Mouse (Mus musculus) spleen, adult 2 months (tissue): ENCODE results near the gene Cplx3. TPM values are rescaled to one million over a fixed set of nuclear protein-coding genes. Genes with fewer than 3 reads are reported as not detected.

Source experiments
- DNase-seq, 2 experiments: peaks; one replicate each; pipeline versions ENCODE4 v3.0.0 to v3.0.0-alpha.2; 2012 to 2021; ENCODE audit warnings: low spot score in 2 of 2, low read depth in 1 of 2
- H3K27ac ChIP-seq: fragments of 200-500 bp; 2 replicates; pipeline ENCODE4 v1.5.1; 2012; ENCODE audit warnings: low read length, inconsistent platforms; ENCODE audit not compliant: insufficient read depth
- H3K27me3 ChIP-seq: fragments of 200-500 bp; 2 replicates; pipeline ENCODE4 v1.6.1; 2012; ENCODE audit warnings: mild to moderate bottlenecking, moderate library complexity, low read length, inconsistent platforms; ENCODE audit not compliant: control insufficient read depth, insufficient read depth
- H3K36me3 ChIP-seq: fragments of 200-500 bp; 2 replicates; pipeline ENCODE4 v1.6.1; 2012; ENCODE audit warnings: mild to moderate bottlenecking, low read length, inconsistent platforms; ENCODE audit not compliant: control insufficient read depth, insufficient read depth
- H3K4me1 ChIP-seq: fragments of 200-500 bp; 2 replicates; pipeline ENCODE4 v1.6.1; 2011; ENCODE audit warnings: inconsistent platforms; ENCODE audit not compliant: control insufficient read depth, insufficient read depth, insufficient read length
- H3K4me3 ChIP-seq: fragments of 200-500 bp; 2 replicates; pipeline ENCODE4 v1.5.1; 2011; ENCODE audit warnings: mild to moderate bottlenecking, inconsistent platforms; ENCODE audit not compliant: insufficient read depth, insufficient read length; ENCODE audit errors: extremely low read depth
- CTCF ChIP-seq: fragments of 200-500 bp; IDR thresholded peaks from 2 replicates; pipeline ENCODE4 v1.5.1; 2011; ENCODE audit warnings: mild to moderate bottlenecking, inconsistent platforms; ENCODE audit not compliant: insufficient read depth, insufficient read length, insufficient replicate concordance; ENCODE audit errors: extremely low read depth
- POLR2A ChIP-seq: fragments of 200-500 bp; IDR thresholded peaks from 2 replicates; pipeline ENCODE4 v1.6.1; 2011; ENCODE audit warnings: low read depth, low read length, inconsistent platforms
- WGBS: fragments of 180-500 bp; shearing (Covaris S2); methylation state at CpG from one replicate; pipeline ENCODE4 v1.1.7; 2018; 5-methylcytosine and 5-hydroxymethylcytosine counted together
- polyA plus RNA-seq: library from polyadenylated mRNA; depleted of rRNA; stranded (reverse); fragments of >200 nt; gene quantifications from 2 replicates; pipeline ENCODE4 v1.2.3, GENCODE M21; 2012

The Cplx3 gene
- polyA plus RNA-seq, 1 experiment, result not detected

DNA sequence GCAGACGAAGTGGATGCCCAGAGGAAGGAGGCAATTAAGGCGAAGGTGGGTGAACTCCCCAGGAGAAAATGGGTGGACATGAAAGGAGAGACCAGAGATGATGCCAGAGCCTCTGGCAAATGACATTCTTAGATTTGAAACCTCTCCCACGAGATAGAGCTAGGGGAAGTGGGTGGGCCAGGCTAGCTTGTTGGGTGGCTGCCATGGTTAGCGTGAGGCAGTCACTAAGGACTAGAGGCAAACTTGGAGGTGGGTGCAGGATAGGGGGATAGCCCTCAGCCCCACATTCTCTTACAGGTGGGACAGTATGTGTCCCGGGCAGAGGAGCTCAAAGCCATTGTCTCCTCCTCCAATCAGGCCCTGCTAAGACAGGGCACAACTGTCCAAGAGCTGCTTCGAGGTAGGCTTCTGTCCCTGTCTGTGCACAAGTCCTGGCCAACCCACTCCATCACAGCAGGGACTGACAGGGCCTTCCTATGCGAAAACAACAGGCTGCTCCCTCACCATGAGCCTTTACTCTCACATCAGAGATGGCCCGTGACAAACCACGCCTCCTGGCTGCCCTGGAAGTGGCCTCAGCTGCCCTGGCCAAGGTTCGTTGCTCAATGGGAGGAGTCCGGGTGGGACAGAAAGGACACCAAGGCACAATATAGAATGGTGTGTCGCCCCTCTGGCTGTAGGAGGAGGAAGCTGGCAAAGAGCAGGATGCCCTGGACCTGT lies 12.5 kb downstream of the Cplx3 start:
- Histone ChIP-seq H3K4me1 (peaks cover 5% of the 10 kb centered on the region; the same call in 1 of the 2 replicates), H3K27me3 (no peaks in the 10 kb centered on the region), H3K4me3 (no peak overlapping the region), H3K27ac (no peak overlapping the region), H3K36me3 (peaks cover 30% of the 10 kb centered on the region)
- TF ChIP-seq CTCF (no peak), POLR2A (no peak)
- DNase-seq, result no peak
- WGBS, result 83% methylated on average over 12 of the region's 12 CpGs

DNA sequence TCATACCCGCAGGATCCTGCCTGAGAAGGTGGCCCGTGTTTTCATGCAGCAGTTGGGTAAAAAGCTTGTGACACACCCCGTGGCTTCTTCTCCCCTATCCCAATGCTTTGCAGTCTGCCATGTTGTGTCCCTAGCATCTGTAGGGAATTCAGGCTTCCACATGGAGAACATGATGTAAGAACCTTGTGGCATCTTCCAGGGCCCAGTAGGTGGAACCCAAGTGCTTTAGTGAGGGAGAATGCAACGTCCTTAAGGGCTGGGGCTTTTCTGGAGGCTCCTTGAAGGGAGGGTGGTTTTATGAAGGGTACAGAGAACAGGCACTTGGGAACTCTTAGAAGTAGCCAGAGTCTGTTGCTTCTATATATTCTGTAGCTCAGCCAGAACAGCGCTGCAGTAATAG lies 15.4 kb downstream of the Cplx3 start:
- Histone ChIP-seq H3K4me1 (peaks cover 5% of the 10 kb centered on the region; the same call in 1 of the 2 replicates), H3K27me3 (no peaks in the 10 kb centered on the region), H3K27ac (no peak overlapping the region), H3K4me3 (no peak overlapping the region), H3K36me3 (peaks cover 36% of the 10 kb centered on the region)
- TF ChIP-seq POLR2A (no peak), CTCF (no peak)
- DNase-seq, result no peak
- WGBS, result 72% methylated on average over 5 of the region's 5 CpGs

DNA sequence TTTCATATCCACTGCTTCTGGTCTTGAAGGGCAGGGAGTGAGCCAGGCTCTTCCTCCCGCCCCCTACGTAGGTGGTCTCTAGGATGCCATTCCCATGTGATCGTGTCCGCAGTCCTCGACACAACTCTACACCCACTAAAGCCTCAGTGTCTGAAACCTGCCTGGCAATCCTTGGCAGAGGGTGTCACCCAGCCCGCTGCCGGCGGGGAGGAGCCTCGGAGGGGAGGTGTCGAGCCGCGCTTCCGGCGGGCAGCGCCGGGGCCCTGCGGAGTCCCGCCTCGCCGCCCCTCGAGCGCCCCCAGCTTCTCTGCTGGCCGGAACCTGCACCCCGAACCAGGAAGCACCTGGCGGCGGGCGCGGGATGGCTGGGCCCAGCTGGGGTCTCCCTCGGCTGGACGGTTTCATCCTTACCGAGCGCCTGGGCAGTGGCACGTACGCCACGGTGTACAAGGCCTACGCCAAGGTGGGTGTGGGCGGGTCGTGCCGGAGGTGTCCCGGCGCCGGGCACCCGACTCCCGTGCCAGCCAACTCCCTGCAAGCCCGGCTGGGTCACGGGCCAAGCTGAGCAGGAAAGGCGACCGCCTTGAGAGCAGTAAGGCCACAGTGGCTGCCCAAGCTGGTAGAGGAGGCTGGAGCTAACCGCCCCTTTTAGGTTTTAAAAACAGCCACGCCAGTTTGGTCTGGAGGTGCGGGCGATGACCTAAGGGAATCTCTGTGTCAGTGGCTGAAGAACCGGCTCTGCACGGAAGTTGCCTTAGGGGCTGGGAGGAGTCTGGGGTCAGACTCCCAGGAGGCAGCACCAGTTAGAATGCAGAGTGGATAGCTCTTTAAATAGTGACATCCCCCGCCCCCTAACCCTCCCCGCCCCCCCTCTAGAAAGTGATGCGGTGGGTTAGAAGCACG lies 16.6 kb downstream of the Cplx3 start, which contains the start of gene Ulk3:
TSS of gene Ulk3 (plus strand) at position 229 of the 903 bp plus-strand sequence.
- WGBS, result under 1% methylated on average over 52 of the region's 58 CpGs
- Histone ChIP-seq H3K27me3 (no peaks in the 10 kb centered on the region), H3K27ac (peak within 1 kb of the TSS; percentile 89), H3K4me3 (peak within 1 kb of the TSS; percentile 82), H3K36me3 (peaks cover 29% of the 10 kb centered on the region), H3K4me1 (peaks cover 5% of the 10 kb centered on the region; the same call in 1 of the 2 replicates)
- DNase-seq, result peak; percentile 33 to 87
- TF ChIP-seq POLR2A, result peak; percentile 41; the same call in 1 of the 2 replicates
- 0 out of 2 replicates have a peak, but pooled peaks have one; percentile 17 for TF ChIP-seq CTCF

DNA sequence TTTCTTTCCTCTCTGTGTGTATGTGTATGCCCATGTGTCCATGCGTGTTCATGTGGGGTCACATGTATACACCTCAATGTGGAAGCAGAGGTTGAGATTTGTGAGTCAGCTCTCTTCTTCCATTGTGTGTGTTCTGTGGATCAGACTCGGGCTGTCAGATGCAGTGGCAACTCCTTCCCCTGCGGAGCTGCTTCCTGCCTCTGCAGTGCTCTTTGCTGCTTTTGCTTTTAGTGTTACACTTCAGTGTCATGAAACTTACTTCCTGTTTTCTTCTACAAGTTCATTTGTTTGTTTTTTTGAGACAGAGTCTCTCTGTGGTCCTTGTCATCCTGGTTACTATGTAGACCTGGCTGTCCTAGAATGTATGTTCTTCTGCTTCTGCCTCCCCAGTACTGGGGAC lies 21.1 kb downstream of the Cplx3 start:
- Histone ChIP-seq H3K36me3 (peaks cover 39% of the 10 kb centered on the region), H3K4me1 (peaks cover 5% of the 10 kb centered on the region; the same call in 1 of the 2 replicates), H3K27ac (no peak overlapping the region), H3K4me3 (no peak overlapping the region), H3K27me3 (no peaks in the 10 kb centered on the region)
- WGBS, result 63% methylated on average over 3 of the region's 3 CpGs
- no peak for DNase-seq
- TF ChIP-seq POLR2A, result no peak
- TF ChIP-seq CTCF, result no peak

DNA sequence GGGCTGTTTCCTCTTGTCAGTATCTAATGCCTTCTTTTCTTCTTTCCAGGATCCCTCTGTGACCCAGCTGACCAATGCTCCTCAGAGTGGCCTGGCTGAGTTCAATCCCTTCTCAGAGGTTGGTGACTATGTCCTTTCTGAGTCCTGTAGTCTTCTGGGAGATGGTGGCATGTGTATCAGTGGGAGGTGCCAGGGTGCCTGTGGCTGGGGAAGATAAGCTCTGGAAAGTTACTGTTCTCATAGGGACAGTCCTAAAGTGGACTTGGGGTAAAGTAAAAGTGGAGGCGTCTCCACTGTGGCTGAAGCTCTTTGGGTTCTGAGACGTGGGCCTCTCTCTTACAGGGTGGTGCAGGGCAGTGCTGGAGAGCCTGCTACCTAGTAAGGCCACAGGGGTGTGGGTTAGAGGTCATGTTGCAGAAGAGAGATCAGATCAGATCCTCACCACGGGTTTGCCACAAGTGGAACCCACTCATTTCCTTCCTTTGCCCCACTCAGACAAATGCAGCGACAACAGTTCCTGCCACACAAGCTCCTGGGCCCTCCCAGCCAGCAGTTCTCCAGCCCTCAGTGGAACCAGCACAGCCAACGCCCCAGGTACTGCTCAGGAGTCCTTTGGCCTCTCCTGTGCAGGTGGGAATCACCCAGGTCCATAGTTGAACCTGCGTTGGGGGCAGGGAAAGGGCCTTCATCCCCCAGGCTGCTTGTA lies 28.8 kb downstream of the Cplx3 start:
- Histone ChIP-seq H3K4me1 (no peaks in the 10 kb centered on the region), H3K36me3 (peaks cover 37% of the 10 kb centered on the region), H3K4me3 (no peak overlapping the region), H3K27me3 (no peaks in the 10 kb centered on the region), H3K27ac (no peak overlapping the region; the same call in 1 of the 2 replicates)
- no peak for TF ChIP-seq CTCF
- TF ChIP-seq POLR2A, result no peak
- no peak for DNase-seq
- 35% methylated on average over 6 of the region's 6 CpGs for WGBS

DNA sequence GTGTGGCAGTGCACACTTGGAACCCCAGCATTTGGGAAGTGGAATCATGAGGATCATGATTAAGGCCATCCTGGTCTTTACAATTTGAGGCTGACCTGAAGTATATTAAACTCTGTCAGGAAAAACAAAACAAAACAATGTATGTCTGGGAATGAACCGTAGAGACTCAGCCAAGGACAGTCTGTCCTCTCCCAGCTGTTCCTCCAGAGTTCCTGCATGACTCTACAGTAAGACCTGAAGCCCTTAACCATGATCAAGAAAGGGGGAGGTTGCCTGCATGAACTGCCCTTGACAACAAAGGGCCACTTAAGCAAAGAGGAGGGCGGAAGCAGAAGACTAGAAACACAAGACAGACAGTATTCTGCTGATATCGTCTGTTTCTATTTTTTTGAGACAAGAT lies 30.5 kb downstream of the Cplx3 start:
- 87% methylated on average over 3 of the region's 3 CpGs for WGBS
- TF ChIP-seq CTCF (no peak), POLR2A (no peak)
- Histone ChIP-seq H3K36me3 (peaks cover 22% of the 10 kb centered on the region), H3K27ac (no peak overlapping the region), H3K4me3 (no peak overlapping the region), H3K27me3 (no peaks in the 10 kb centered on the region), H3K4me1 (no peaks in the 10 kb centered on the region)
- no peak for DNase-seq
